13 mouse cellular contexts compared by ENCODE assay signal in the genomic region with DNA sequence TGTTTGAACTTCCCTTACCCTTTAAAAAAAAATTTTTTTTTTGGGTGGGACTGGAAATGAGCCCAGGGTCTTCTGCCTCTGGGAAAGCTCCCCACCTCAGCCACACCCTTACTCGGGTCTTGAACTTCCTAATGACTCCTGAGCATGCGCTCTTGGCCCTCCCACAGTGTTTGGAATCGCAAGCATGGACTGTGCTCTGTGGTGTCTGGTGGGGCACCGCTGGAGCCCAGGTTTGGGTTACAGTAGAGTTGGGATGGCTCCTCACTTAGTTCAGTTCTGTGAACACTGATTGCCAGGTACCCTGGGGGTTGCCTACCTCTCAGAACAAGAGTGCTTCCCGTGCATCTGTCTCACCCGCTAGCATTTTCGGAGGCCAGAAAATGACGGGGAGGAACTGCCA. TPM values are rescaled to one million over a fixed set of nuclear protein-coding genes. Genes with fewer than 3 reads are reported as not detected.
DNase-seq lines count a peak whose midpoint lies in the region; ATAC-seq and TF ChIP-seq lines count a peak whose summit lies in the region.
"Had no signal": no experiment of that assay in that cellular context is flagged by ENCODE, and none has a peak within 500 bp of the region (broad histone marks: within the 10 kb centered on the region; RNA-seq: fewer than 3 reads in every experiment).

No protein-coding gene starts in this region.

- H3K27me3 ChIP-seq in kidney, postnatal 0 days (ENCODE audit: insufficient read depth, low read length) = no peaks in the 10 kb centered on the region
- no peaks in the 10 kb centered on the region for H3K27me3 ChIP-seq in kidney, embryonic 14.5 days (ENCODE audit: control insufficient read depth, insufficient read depth, low read length)
- H3K27me3 ChIP-seq in limb, embryonic 13.5 days = no peaks in the 10 kb centered on the region
- H3K27me3 ChIP-seq in hindbrain, embryonic 12.5 days = peaks cover 18% of the 10 kb centered on the region

- DNase-seq in gastrocnemius, adult 2 months = no peak
- no peak for DNase-seq in gastrocnemius, postnatal 14 days
- DNase-seq in kidney, postnatal 0 days (ENCODE audit: low spot score) = no peak
- peak; percentile 76 for DNase-seq in ES-CJ7 (ENCODE audit: low read depth, low spot score)
- DNase-seq in ovary, postnatal 36 days (ENCODE audit: low spot score) = no peak
- DNase-seq: adrenal gland, adult 8-10 months; thymus, postnatal 25 days had no signal

- H3K27ac ChIP-seq in gastrocnemius, adult 2 months = peak overlapping the region; percentile 75
- peak overlapping the region; percentile 36 for H3K27ac ChIP-seq in kidney, postnatal 0 days
- H3K27ac ChIP-seq in kidney, embryonic 14.5 days (ENCODE audit: low read depth, low read length) = no peak overlapping the region
- H3K27ac ChIP-seq in limb, embryonic 13.5 days = peak overlapping the region; percentile 4; the same call in 1 of the 2 replicates
- no peak overlapping the region for H3K27ac ChIP-seq in hindbrain, embryonic 12.5 days
- H3K27ac ChIP-seq: liver, embryonic 14.5 days had no signal

- H3K4me3 ChIP-seq in gastrocnemius, adult 2 months = peak overlapping the region; percentile 51
- H3K4me3 ChIP-seq in kidney, postnatal 0 days (replicated peaks; ENCODE audit: low read depth, low read length) = no peak overlapping the region
- H3K4me3 ChIP-seq in kidney, embryonic 14.5 days (ENCODE audit: low read length) = no peak overlapping the region
- H3K4me3 ChIP-seq in limb, embryonic 13.5 days = no peak overlapping the region
- no peak overlapping the region for H3K4me3 ChIP-seq in hindbrain, embryonic 12.5 days
- H3K4me3 ChIP-seq: megakaryocyte, embryonic 14.5 days had no signal

- H3K36me3 ChIP-seq in kidney, postnatal 0 days (ENCODE audit: insufficient read depth, low read length) = no peaks in the 10 kb centered on the region
- no peaks in the 10 kb centered on the region for H3K36me3 ChIP-seq in kidney, embryonic 14.5 days (ENCODE audit: control insufficient read depth, insufficient read depth, low read length)
- peaks cover 5% of the 10 kb centered on the region; the same call in 1 of the 2 replicates for H3K36me3 ChIP-seq in limb, embryonic 13.5 days
- no peaks in the 10 kb centered on the region for H3K36me3 ChIP-seq in hindbrain, embryonic 12.5 days

- no peak for TF ChIP-seq CTCF in gastrocnemius, adult 2 months (IDR thresholded peaks at IDR 0.05)
- TF ChIP-seq CTCF in kidney, postnatal 0 days (IDR thresholded peaks at IDR 0.05; ENCODE audit: low read depth) = no peak

- intact Hi-C loops in gastrocnemius, adult 2 months (cut with DNase I) = no loop called here
- intact Hi-C loops in gastrocnemius, postnatal 14 days (cut with DNase I; ENCODE audit: low total_unique reads) = loop anchor here (5.0 kb wide), 1 partner anchor 44 kb away; no protein-coding TSS in a partner anchor

- no peak overlapping the region for H3K4me2 ChIP-seq in kidney, postnatal 0 days (ENCODE audit: low read length)
- no peak overlapping the region for H3K4me2 ChIP-seq in kidney, embryonic 14.5 days (replicated peaks; ENCODE audit: low read depth, low read length)
- H3K4me2 ChIP-seq in limb, embryonic 13.5 days (replicated peaks) = peak overlapping the region; percentile 24
- H3K4me2 ChIP-seq in hindbrain, embryonic 12.5 days (replicated peaks) = no peak overlapping the region
- H3K4me2 ChIP-seq: heart, embryonic 11.5 days had no signal

- H3K9ac ChIP-seq in kidney, postnatal 0 days (ENCODE audit: low read depth, low read length) = 0 out of 2 replicates have a peak overlapping the region, but pooled peaks have one; percentile 13
- no peak overlapping the region for H3K9ac ChIP-seq in kidney, embryonic 14.5 days (ENCODE audit: low read depth, low read length)
- H3K9ac ChIP-seq in limb, embryonic 13.5 days = peak overlapping the region; percentile 32; the same call in 1 of the 2 replicates
- no peak overlapping the region for H3K9ac ChIP-seq in hindbrain, embryonic 12.5 days
- H3K9ac ChIP-seq: liver, embryonic 14.5 days had no signal

- no peaks in the 10 kb centered on the region for H3K9me3 ChIP-seq in kidney, postnatal 0 days (replicated peaks; ENCODE audit: low read length)
- no peaks in the 10 kb centered on the region for H3K9me3 ChIP-seq in kidney, embryonic 14.5 days (ENCODE audit: control insufficient read depth, low read length)
- no peaks in the 10 kb centered on the region for H3K9me3 ChIP-seq in limb, embryonic 13.5 days
- no peaks in the 10 kb centered on the region for H3K9me3 ChIP-seq in hindbrain, embryonic 12.5 days (replicated peaks)

- ATAC-seq in kidney, postnatal 0 days (replicated peaks; ENCODE audit: low FRiP score, low read depth) = no peak
- ATAC-seq in kidney, embryonic 14.5 days (ENCODE audit: low FRiP score, low TSS enrichment) = no peak
- no peak for ATAC-seq in limb, embryonic 13.5 days (ENCODE audit: low FRiP score, low read depth)
- ATAC-seq in hindbrain, embryonic 12.5 days (ENCODE audit: low FRiP score) = no peak

- H3K4me1 ChIP-seq in kidney, postnatal 0 days (replicated peaks; ENCODE audit: insufficient read depth, low read length) = peaks cover 15% of the 10 kb centered on the region; the same call in 1 of the 2 replicates
- peaks cover 17% of the 10 kb centered on the region for H3K4me1 ChIP-seq in kidney, embryonic 14.5 days (ENCODE audit: control insufficient read depth, insufficient read depth, low read length)
- H3K4me1 ChIP-seq in limb, embryonic 13.5 days = peaks cover 28% of the 10 kb centered on the region
- peaks cover 11% of the 10 kb centered on the region for H3K4me1 ChIP-seq in hindbrain, embryonic 12.5 days

- 33% methylated on average over 8 of the region's 8 CpGs for WGBS in kidney, postnatal 0 days
- WGBS in kidney, embryonic 14.5 days = 42% methylated on average over 8 of the region's 8 CpGs
- WGBS in limb, embryonic 13.5 days = 35% methylated on average over 8 of the region's 8 CpGs
- WGBS in hindbrain, embryonic 12.5 days = 27% methylated on average over 8 of the region's 8 CpGs

RNA-seq across cellular contexts. Expression of a gene that starts 10.8 kb away (rescaled TPM):
- 1 to 10 TPM; 5.3 to 6.1 TPM for total RNA-seq in gastrocnemius, adult 2 months (2021)
- 10 to 100 TPM; 10.3 to 11.7 TPM for total RNA-seq in gastrocnemius, postnatal 14 days (2021)
- 14.9 and 17.7 TPM in 2 replicates for polyA plus RNA-seq in kidney, postnatal 0 days (2015; fragmentation: Nextera tagmentation; extraction: Ambion mirVana)
- polyA plus RNA-seq in kidney, embryonic 14.5 days (2014; fragmentation: Nextera tagmentation; extraction: Ambion mirVana) = 7.9 and 15.1 TPM in 2 replicates
- polyA plus RNA-seq in limb, embryonic 13.5 days (2015; fragmentation: Nextera tagmentation; extraction: Ambion mirVana) = 5.6 and 7.2 TPM in 2 replicates
- polyA plus RNA-seq in hindbrain, embryonic 12.5 days (2016; fragmentation: Nextera tagmentation; extraction: Ambion mirVana) = 3.0 and 3.6 TPM in 2 replicates

Comparison
In these comparisons a context has a peak if more than half of its experiments do, and no peak if none do; other contexts are left out.
1. H3K27ac ChIP-seq: peak in gastrocnemius, adult 2 months (single experiment), kidney, postnatal 0 days (single experiment) and limb, embryonic 13.5 days (single experiment); none in kidney, embryonic 14.5 days (single experiment) and hindbrain, embryonic 12.5 days (single experiment).
2. H3K9ac ChIP-seq: peak in kidney, postnatal 0 days (single experiment) and limb, embryonic 13.5 days (single experiment); none in kidney, embryonic 14.5 days (single experiment) and hindbrain, embryonic 12.5 days (single experiment).